Mouse (Mus musculus) splenic B cell, adult 2 months (primary cell): ENCODE data around the gene Slc7a6.

Experiments used
- DNase-seq: peaks from one replicate; pipeline ENCODE4 v3.0.0-alpha.2; 2011; ENCODE audit warnings: low read depth, low spot score
- H3K27me3 ChIP-seq: 2 replicates; pipeline ENCODE4 v1.6.1; 2012; ENCODE audit warnings: mild to moderate bottlenecking, low read length, moderate library complexity, mixed read lengths; ENCODE audit not compliant: control insufficient read depth, poor library complexity, insufficient read depth, severe bottlenecking
- H3K36me3 ChIP-seq: 2 replicates; pipeline ENCODE4 v1.6.1; 2012; ENCODE audit warnings: mild to moderate bottlenecking, low read length, moderate library complexity, mixed read lengths; ENCODE audit not compliant: control insufficient read depth, poor library complexity, insufficient read depth, severe bottlenecking

Gene Slc7a6

GRCm38 (mm10) chr8:106168356-106169016 is at the start of gene Slc7a6:
Gene Slc7a6 (plus strand): TSS chr8:106168857.
- H3K27me3 ChIP-seq: no peaks in the 10 kb centered on the region
- peaks cover 3% of the 10 kb centered on the region; the same call in 1 of the 2 replicates for H3K36me3 ChIP-seq
- DNase-seq: peak; percentile 91

GRCm38 (mm10) chr8:106123443-106123842 is 45.2 kb upstream of the Slc7a6 start:
- Histone ChIP-seq H3K36me3 (peaks cover 10% of the 10 kb centered on the region), H3K27me3 (no peaks in the 10 kb centered on the region)
- DNase-seq: no peak

- no peak for DNase-seq
- Histone ChIP-seq H3K27me3 (no peaks in the 10 kb centered on the region), H3K36me3 (peaks cover 24% of the 10 kb centered on the region)
Observed at GRCm38 (mm10) chr8:106126055-106126454, 42.6 kb upstream of the Slc7a6 start.

- no peak for DNase-seq
Observed at GRCm38 (mm10) chr8:106127054-106127453, 41.6 kb upstream of the Slc7a6 start.

DNA sequence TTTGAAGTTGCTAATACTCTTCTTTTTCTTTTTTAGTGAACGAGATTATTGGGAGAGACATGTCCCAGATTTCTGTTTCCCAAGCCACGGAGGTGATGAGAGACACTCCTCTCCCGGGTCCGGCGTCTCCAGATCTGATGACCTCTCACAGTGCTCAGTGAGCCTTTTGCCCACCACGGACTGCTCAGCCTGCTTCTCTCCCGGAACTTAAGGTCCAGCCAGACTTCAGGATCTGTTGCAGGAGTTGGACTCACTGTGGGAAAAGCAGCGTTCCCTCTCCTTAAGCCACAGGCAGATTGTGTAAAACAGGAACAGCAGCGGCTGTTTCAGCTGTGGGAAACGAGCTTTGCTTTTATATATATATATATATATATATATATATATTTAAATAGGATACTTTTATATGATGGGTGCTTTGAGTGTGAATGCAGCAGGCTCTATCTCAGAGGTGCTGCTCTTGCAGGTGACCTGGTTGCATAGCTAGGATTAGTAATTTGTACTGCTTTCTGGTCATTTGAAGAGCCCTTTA is 40.7 kb upstream of the Slc7a6 start:
- peaks cover 27% of the 10 kb centered on the region for H3K36me3 ChIP-seq
- no peak for DNase-seq
- H3K27me3 ChIP-seq: no peaks in the 10 kb centered on the region

More at GRCm38 (mm10) chr8:106127054-106127453, 41.6 kb upstream of the Slc7a6 start:
- H3K36me3 ChIP-seq: peaks cover 25% of the 10 kb centered on the region
- H3K27me3 ChIP-seq: no peaks in the 10 kb centered on the region

DNA sequence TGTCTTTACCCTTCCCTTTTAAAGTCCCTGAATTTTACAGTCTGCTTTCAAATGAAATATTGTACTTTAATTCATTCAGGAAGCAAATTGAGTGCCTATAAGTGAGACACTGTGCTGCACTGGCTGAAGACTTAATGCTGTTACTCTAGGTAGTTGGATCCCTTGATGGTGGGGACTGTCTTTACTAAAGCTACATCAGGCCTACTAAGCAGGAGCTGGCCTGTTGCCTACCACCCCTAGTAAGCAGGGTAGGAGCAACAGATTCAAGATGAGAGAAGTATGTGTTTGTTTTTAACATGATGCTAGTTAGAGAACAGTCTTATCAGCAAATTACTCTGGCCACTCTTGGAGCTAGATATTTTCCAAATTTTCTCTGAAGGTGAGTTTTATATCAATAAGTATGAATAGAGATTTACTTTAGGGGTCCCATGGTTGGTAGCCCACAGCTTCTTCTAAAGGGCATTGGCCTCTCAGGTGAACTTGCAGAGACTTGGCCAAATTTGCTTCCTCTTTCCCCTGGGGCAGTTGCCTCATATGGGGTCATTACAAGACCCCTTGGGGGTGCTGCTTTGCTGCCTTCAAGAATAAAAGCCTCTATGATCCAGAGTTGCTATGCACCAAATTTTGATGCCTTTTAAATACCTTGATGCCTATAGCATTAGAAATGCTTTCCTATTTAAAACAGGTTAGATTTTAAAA is 39.3 kb upstream of the Slc7a6 start:
- DNase-seq: no peak
- Histone ChIP-seq H3K36me3 (peaks cover 25% of the 10 kb centered on the region), H3K27me3 (no peaks in the 10 kb centered on the region)

DNA sequence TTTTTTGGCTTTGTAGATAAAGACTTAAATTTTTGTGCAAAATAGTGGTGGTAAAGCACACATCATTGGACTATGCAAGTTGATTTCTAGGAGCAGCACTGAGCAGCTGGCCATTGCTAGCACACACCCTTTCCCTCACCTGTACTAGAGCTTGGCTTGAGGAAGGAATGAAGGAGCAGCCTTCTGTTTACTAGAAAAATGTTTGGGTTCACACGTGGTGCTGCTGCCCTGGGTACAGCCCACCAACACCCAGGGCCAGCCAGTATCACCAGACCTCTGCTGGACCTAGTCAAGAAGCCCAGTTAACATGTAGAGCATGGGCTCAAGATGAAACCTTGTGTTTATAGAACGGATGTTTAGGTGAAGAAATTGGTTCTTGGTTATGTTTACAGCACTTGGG is 38.7 kb upstream of the Slc7a6 start:
- Histone ChIP-seq H3K36me3 (peaks cover 25% of the 10 kb centered on the region), H3K27me3 (no peaks in the 10 kb centered on the region)
- DNase-seq: no peak

- Histone ChIP-seq H3K27me3 (no peaks in the 10 kb centered on the region), H3K36me3 (peaks cover 25% of the 10 kb centered on the region)
- DNase-seq: no peak
Observed at GRCm38 (mm10) chr8:106130505-106130904, 38.2 kb upstream of the Slc7a6 start.

GRCm38 (mm10) chr8:106131021-106131420 is 37.6 kb upstream of the Slc7a6 start:
- H3K36me3 ChIP-seq: peaks cover 25% of the 10 kb centered on the region
- no peak for DNase-seq
- H3K27me3 ChIP-seq: no peaks in the 10 kb centered on the region

- Histone ChIP-seq H3K27me3 (no peaks in the 10 kb centered on the region), H3K36me3 (peaks cover 25% of the 10 kb centered on the region)
- no peak for DNase-seq
Observed at GRCm38 (mm10) chr8:106131488-106132222, 37.0 kb upstream of the Slc7a6 start.

GRCm38 (mm10) chr8:106132356-106132755 is 36.3 kb upstream of the Slc7a6 start:
- peaks cover 23% of the 10 kb centered on the region for H3K36me3 ChIP-seq
- DNase-seq: no peak
- no peaks in the 10 kb centered on the region for H3K27me3 ChIP-seq

- Histone ChIP-seq H3K36me3 (peaks cover 21% of the 10 kb centered on the region), H3K27me3 (no peaks in the 10 kb centered on the region; the same call in 1 of the 2 replicates)
- DNase-seq: no peak
Observed at GRCm38 (mm10) chr8:106133526-106133925, 35.1 kb upstream of the Slc7a6 start.

GRCm38 (mm10) chr8:106133946-106134345 is 34.7 kb upstream of the Slc7a6 start:
- H3K36me3 ChIP-seq: peaks cover 19% of the 10 kb centered on the region
- DNase-seq: no peak
- no peaks in the 10 kb centered on the region; the same call in 1 of the 2 replicates for H3K27me3 ChIP-seq

- Histone ChIP-seq H3K36me3 (peaks cover 14% of the 10 kb centered on the region), H3K27me3 (no peaks in the 10 kb centered on the region; the same call in 1 of the 2 replicates)
- no peak for DNase-seq
Observed at GRCm38 (mm10) chr8:106134751-106135571, 33.7 kb upstream of the Slc7a6 start.
